Mouse (Mus musculus) neural tube, embryonic 13.5 days (tissue): ENCODE data around the gene Plekhm1. TPM values are rescaled to one million over a fixed set of nuclear protein-coding genes. Genes with fewer than 3 reads are reported as not detected.

Experiments
- ATAC-seq: fragments of 200-750 bp; cut with Nextera tagmentation; 2 replicates; pipeline ENCODE4 v1.8.0; 2017; ENCODE audit warnings: low read depth, mild to moderate bottlenecking, moderate TSS enrichment, moderate library complexity
- H3K27ac ChIP-seq: fragments of 300-500 bp; sonication (generic); replicated peaks from 2 replicates; pipeline ENCODE4 v1.5.1; 2015; ENCODE audit warnings: moderate library complexity, mild to moderate bottlenecking, inconsistent platforms
- H3K27me3 ChIP-seq: fragments of 300-500 bp; sonication (generic); 2 replicates; pipeline ENCODE4 v1.6.1; 2015; ENCODE audit warnings: mild to moderate bottlenecking, inconsistent platforms
- H3K36me3 ChIP-seq: fragments of 300-500 bp; sonication (generic); 2 replicates; pipeline ENCODE4 v1.6.1; 2015; ENCODE audit warnings: mild to moderate bottlenecking, inconsistent platforms
- H3K4me1 ChIP-seq: fragments of 300-500 bp; sonication (generic); replicated peaks from 2 replicates; pipeline ENCODE4 v1.6.1; 2015; ENCODE audit warnings: inconsistent platforms
- H3K4me2 ChIP-seq: fragments of 300-500 bp; sonication (generic); 2 replicates; pipeline ENCODE4 v1.6.1; 2015; ENCODE audit warnings: inconsistent platforms, mild to moderate bottlenecking, moderate library complexity
- H3K4me3 ChIP-seq: fragments of 300-500 bp; sonication (generic); 2 replicates; pipeline ENCODE4 v1.5.1; 2015; ENCODE audit warnings: mild to moderate bottlenecking, inconsistent platforms
- H3K9ac ChIP-seq: fragments of 300-500 bp; sonication (generic); 2 replicates; pipeline ENCODE4 v1.6.1; 2015; ENCODE audit warnings: moderate library complexity, mild to moderate bottlenecking, inconsistent platforms
- H3K9me3 ChIP-seq: fragments of 300-500 bp; sonication (generic); 2 replicates; pipeline ENCODE4 v1.6.1; 2016; ENCODE audit warnings: inconsistent platforms
- WGBS: fragments of 180-500 bp; shearing (Covaris S2); methylation state at CpG from one replicate; pipeline ENCODE4 v1.1.7; 2015; 5-methylcytosine and 5-hydroxymethylcytosine counted together
- polyA plus RNA-seq: library from polyadenylated mRNA; unstranded; fragments of >200 nt; fragmentation: Nextera tagmentation; extraction: Ambion mirVana; gene quantifications from 2 replicates; pipeline ENCODE4 v1.2.1, GENCODE M21; 2015

Gene Plekhm1
- polyA plus RNA-seq, 1 experiment from 2014 or later, result 8.7 TPM

DNA sequence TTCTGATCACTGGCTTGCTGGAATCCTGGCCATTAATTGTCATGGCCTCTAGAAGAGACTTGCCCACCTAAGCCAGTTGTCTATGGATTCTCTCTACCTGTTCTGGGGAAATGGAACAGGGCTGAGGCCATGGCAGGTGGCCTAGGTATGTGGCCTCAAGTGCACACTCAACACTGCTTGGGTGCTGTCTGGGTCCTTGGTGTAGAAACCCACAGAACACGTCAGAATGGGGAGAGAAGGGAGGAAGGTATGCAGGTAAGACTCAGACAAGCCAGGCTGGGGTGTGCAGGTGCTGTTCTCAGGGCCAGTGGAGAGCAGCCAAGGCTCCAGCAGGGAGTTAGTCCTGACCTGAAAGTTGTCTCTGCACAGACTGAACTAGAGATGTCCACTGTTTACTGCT lies 94.4 kb downstream of the Plekhm1 start:
- Histone ChIP-seq H3K27ac (no peak overlapping the region), H3K4me2 (no peak overlapping the region), H3K4me3 (no peak overlapping the region), H3K9me3 (no peaks in the 10 kb centered on the region), H3K4me1 (no peaks in the 10 kb centered on the region), H3K36me3 (no peaks in the 10 kb centered on the region), H3K9ac (no peak overlapping the region), H3K27me3 (no peaks in the 10 kb centered on the region)
- no peak for ATAC-seq
- 73% methylated on average over 1 of the region's 1 CpGs for WGBS

- H3K36me3 ChIP-seq, result no peaks in the 10 kb centered on the region
- no peak overlapping the region for H3K9ac ChIP-seq
- H3K27ac ChIP-seq, result no peak overlapping the region
- H3K4me3 ChIP-seq, result no peak overlapping the region
- WGBS, result 89% methylated on average over 5 of the region's 5 CpGs
- peaks cover 5% of the 10 kb centered on the region; the same call in 1 of the 2 replicates for H3K27me3 ChIP-seq
- H3K4me1 ChIP-seq, result peaks cover 11% of the 10 kb centered on the region
- no peak for ATAC-seq
- H3K4me2 ChIP-seq, result no peak overlapping the region
- no peaks in the 10 kb centered on the region for H3K9me3 ChIP-seq
Observed at GRCm38 (mm10) chr11:103315379-103315778, 97.1 kb downstream of the Plekhm1 start.

- ATAC-seq, result no peak
- no peak overlapping the region for H3K4me3 ChIP-seq
- H3K27ac ChIP-seq, result no peak overlapping the region
- H3K27me3 ChIP-seq, result peaks cover 5% of the 10 kb centered on the region; the same call in 1 of the 2 replicates
- WGBS, result 67% methylated on average over 10 of the region's 10 CpGs
- H3K9ac ChIP-seq, result no peak overlapping the region
- H3K9me3 ChIP-seq, result no peaks in the 10 kb centered on the region
- peaks cover 11% of the 10 kb centered on the region for H3K4me1 ChIP-seq
- H3K36me3 ChIP-seq, result no peaks in the 10 kb centered on the region
- no peak overlapping the region for H3K4me2 ChIP-seq
Observed at GRCm38 (mm10) chr11:103314736-103315374, 97.6 kb downstream of the Plekhm1 start.

Other genes starting within 250 kb of the Plekhm1 start
- 3.0 and 4.2 TPM in 2 replicates for gene Fmnl1, start 241.6 kb downstream of the Plekhm1 start, polyA plus RNA-seq
- 0.72 and 0.95 TPM in 2 replicates for gene 1700023F06Rik, start 204.1 kb downstream of the Plekhm1 start, polyA plus RNA-seq
- 0.17 and 0.28 TPM in 2 replicates for gene Spata32, start 194.3 kb downstream of the Plekhm1 start, polyA plus RNA-seq
- gene Map3k14, start 145.2 kb downstream of the Plekhm1 start, polyA plus RNA-seq, result 3.5 and 4.7 TPM in 2 replicates
- gene Arhgap27, start 49.0 kb downstream of the Plekhm1 start, polyA plus RNA-seq, result 4.4 and 4.8 TPM in 2 replicates
- gene Lrrc37a, start 91.9 kb upstream of the Plekhm1 start, polyA plus RNA-seq, result not detected in 2 replicates
- not detected in 2 replicates for gene Gm884, start 208.5 kb upstream of the Plekhm1 start, polyA plus RNA-seq
- gene Lyzl6, start 226.2 kb upstream of the Plekhm1 start, polyA plus RNA-seq, result not detected in 2 replicates
- not detected in 2 replicates for gene Rprml, start 236.9 kb upstream of the Plekhm1 start, polyA plus RNA-seq